Mouse (Mus musculus): ENCODE data around the gene Tnfrsf17. TPM values are rescaled to one million over a fixed set of nuclear protein-coding genes. Genes with fewer than 3 reads are reported as not detected.
"Not testable (repeated sequence)": the region's sequence is repeated elsewhere in the genome, so short reads cannot be mapped to it uniquely, and the experiment has no call there.

Tnfrsf17 gene
- total RNA-seq (2021), result under 1 TPM; 0.46 to 0.73 TPM
- long read RNA-seq, experiment 1, result 0 reads
- long read RNA-seq, experiment 2, result 0 reads

- no peak for DNase-seq (ENCODE audit: low spot score in 2 of 2)
Observed at GRCm38 (mm10) chr16:11313512-11313911, at the start of gene Tnfrsf17. Tnfrsf17 (plus strand) TSS chr16:11313812.

- no peak for DNase-seq (ENCODE audit: low spot score in 2 of 2)
Observed at GRCm38 (mm10) chr16:11266556-11266955, 47.1 kb upstream of the Tnfrsf17 start.

- DNase-seq (ENCODE audit: low spot score in 2 of 2), result no peak
Observed at GRCm38 (mm10) chr16:11269808-11270207, 43.8 kb upstream of the Tnfrsf17 start.

- no peak for DNase-seq (ENCODE audit: low spot score in 2 of 2)
Observed at GRCm38 (mm10) chr16:11270642-11271041, 43.0 kb upstream of the Tnfrsf17 start.

DNA sequence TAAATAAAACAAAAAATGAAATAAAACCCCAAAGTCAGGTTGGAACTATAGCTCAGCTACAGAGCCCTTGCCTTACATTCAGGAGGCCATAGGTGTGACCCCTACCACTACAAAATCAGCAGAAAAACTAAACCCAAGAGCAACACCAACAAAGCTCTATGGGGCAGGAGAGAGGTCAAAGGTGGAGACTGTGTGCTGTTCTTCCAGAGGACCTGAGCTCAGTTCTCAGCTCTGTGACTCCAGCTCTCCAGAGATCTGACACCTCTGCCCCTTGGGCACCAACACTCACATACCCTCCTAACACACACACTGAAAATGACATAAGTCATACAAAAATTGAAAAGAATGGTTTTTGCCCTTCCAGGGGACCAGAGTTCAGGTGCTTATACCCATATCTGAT is 42.5 kb upstream of the Tnfrsf17 start:
- no peak for DNase-seq (ENCODE audit: low spot score in 2 of 2)

DNA sequence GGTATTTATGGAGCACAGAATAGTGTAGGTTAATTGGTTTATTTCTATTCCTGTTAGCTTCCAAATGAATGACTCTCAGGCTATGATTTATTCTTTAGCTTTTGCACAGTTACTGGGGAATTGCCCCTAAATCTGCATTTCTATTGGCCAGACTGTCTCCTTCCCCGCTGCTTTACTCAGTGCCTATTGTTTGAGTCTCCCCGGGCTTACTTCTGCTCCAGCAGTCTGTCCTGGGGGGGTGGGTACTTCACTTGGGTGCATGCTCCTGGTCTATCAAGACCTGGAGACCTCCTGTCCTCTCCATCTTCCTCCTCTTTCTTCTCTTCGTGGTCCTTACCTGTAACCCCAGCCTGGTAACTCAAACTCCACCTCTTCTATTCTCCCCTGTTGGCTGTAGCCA is 36.7 kb upstream of the Tnfrsf17 start:
- no peak for DNase-seq (ENCODE audit: low spot score in 2 of 2)

- no peak for DNase-seq (ENCODE audit: low spot score in 2 of 2)
Observed at GRCm38 (mm10) chr16:11278778-11279177, 34.8 kb upstream of the Tnfrsf17 start.

DNA sequence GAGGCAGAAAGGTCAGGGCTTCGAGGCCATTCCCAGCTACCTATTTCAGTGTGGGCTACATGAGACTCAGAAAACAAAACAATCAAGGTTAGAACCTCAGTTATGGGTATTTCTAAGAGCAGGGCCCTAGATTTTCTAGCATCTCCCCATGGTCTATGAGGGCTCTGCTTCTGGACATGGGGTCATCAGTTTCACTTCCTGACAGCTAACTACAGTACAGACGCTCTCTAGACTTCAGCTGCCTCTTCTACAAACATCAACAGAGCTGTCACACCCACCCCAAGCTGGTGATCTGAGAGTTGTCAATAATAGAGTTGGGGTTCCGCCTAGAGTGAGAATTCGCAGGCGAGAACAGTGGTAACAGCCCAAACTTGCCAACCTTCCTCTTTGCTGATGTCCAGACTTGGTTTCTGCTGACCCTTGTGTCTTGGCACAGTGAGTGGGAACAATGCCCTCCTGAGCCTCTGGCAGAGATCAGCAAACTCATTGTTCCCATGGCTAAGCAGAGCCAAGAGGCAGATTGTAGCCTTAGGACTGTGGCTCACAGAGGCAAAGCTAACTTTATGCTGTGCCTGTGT is 30.9 kb upstream of the Tnfrsf17 start:
- DNase-seq (ENCODE audit: low spot score in 2 of 2), result peak in 1 of 2 experiments; percentile 1

DNA sequence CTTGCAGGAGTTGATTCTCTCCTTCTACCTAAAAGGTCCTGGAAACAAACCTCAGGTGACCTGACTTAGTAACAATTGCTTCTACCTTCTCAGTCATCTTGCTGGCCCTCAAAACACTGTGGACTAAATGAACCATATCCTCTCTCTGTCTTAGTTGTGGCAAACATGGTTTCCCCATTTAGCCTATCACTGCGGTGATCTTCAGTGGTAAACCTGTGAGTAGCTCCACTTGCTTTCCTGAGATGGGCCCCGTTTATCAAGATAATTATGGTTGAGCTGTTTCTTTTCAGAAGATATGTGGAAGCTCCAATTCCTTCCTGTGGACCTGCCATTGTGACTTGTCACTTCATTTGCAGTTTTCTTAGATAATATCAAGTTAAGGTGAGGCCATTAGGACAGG is 28.7 kb upstream of the Tnfrsf17 start:
- DNase-seq (ENCODE audit: low spot score in 2 of 2), result no peak

GRCm38 (mm10) chr16:11285949-11286348 is 27.7 kb upstream of the Tnfrsf17 start:
- no peak for DNase-seq (ENCODE audit: low spot score in 2 of 2)

- not testable (repeated sequence) for DNase-seq (ENCODE audit: low spot score in 2 of 2)
Observed at GRCm38 (mm10) chr16:11288873-11289272, 24.7 kb upstream of the Tnfrsf17 start.

DNA sequence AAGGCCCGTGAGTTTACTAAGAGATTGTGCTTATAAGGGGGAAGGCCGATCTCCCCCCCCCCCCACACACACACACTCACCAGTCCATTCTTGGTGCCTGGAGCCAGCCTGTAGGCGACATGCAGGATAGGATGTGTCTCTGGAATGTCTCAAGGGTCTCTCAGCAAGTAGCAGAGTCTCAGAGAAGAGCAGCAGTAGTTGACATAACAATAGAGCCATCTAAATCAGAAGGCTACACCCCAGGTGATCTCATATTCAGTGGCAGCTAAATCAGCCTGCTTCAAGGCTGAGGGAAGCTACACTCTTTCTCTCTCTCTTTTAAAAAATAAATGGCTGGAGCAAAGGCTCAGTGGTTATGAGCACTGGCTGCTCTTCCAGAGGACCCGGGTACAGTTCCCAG is 18.0 kb upstream of the Tnfrsf17 start:
- DNase-seq (ENCODE audit: low spot score in 2 of 2), result not testable (repeated sequence)

DNA sequence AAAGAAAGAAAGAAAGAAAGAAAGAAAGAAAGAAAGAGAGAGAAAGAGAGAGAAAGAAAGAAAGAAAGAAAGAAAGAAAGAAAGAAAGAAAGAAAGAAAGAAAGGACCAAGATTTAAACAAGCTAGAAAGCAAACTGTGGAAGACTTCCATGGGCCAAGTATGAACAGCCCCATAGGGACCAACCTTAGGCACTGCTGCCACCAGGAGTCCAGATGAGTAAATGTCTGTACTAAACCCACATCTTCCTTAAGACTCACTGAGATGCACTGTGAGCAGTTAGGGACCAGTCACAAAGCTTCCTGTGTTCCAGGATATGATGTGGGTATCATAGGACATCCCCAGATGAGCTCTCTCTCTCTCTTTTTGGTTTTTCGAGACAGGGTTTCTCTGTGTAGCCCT is 15.9 kb upstream of the Tnfrsf17 start:
- DNase-seq (ENCODE audit: low spot score in 2 of 2), result not testable (repeated sequence)

DNA sequence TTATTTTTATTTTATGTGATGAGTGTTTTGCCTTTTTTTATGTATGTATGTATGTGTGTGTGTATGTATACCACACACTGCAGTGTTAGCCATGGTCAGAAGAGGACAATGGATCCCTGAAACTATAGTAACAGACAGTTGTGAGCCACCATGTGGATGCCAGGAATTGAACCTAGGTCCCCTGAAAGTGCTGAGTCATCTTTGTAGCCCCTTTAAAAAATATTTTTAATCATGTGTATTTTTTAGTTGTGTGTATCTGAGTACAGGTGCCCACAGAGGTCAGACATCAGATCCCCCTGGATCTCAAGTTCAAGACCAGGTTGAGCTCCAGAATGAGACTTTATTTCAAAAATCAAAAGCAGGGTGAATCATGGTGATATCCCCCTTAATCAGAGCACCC is 9.9 kb upstream of the Tnfrsf17 start:
- no peak for DNase-seq (ENCODE audit: low spot score in 2 of 2)

- DNase-seq (ENCODE audit: low spot score in 2 of 2), result no peak
Observed at GRCm38 (mm10) chr16:11305531-11305930, 8.1 kb upstream of the Tnfrsf17 start.

GRCm38 (mm10) chr16:11315786-11316320 is 2.2 kb downstream of the Tnfrsf17 start:
- DNase-seq (ENCODE audit: low spot score in 2 of 2), result no peak

DNA sequence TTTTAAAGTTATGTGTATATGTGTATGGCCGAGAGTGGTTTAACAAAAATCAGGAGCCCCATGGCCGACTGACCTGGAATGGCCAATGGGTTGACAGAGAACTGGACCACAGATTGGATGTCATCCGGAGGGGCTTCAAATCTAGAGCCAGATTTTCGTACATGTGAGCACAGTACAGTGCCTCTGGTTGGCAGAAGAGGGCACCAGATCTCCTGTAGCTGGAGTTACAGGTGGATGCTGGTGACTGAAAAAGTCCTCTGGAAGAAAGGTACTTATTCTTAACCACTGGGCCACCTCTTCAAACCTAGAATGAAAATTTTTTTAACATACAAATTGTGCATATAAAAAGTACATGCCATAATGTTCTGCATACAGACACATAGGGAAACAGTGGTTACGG is 3.1 kb downstream of the Tnfrsf17 start:
- no peak for DNase-seq (ENCODE audit: low spot score in 2 of 2)

DNA sequence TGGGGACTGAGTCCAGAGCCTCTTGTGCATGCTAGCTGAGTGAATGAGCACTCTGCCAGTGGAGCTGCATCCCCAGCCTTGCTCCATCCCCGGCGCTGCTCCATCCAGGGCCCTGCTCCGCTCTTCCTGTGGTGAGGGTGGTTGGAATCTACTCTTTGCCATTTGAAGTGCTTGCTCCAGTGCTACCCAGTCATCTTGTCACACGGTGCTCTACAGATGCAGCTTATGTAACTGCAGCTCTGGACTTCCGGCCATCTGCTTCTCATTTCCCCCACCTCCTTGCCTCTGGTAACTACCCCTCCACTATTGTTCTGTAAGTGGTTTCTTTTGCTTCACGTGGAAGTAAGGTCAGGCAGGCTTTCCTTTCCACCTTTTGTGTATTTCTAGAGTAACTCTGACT is 3.7 kb downstream of the Tnfrsf17 start:
- no peak for DNase-seq (ENCODE audit: low spot score in 2 of 2)

GRCm38 (mm10) chr16:11322409-11323323 is 9.1 kb downstream of the Tnfrsf17 start, which contains the start of gene Snx29:
Snx29 (plus strand) TSS chr16:11322908.
- DNase-seq (ENCODE audit: low spot score in 2 of 2), result peak; percentile 99

DNA sequence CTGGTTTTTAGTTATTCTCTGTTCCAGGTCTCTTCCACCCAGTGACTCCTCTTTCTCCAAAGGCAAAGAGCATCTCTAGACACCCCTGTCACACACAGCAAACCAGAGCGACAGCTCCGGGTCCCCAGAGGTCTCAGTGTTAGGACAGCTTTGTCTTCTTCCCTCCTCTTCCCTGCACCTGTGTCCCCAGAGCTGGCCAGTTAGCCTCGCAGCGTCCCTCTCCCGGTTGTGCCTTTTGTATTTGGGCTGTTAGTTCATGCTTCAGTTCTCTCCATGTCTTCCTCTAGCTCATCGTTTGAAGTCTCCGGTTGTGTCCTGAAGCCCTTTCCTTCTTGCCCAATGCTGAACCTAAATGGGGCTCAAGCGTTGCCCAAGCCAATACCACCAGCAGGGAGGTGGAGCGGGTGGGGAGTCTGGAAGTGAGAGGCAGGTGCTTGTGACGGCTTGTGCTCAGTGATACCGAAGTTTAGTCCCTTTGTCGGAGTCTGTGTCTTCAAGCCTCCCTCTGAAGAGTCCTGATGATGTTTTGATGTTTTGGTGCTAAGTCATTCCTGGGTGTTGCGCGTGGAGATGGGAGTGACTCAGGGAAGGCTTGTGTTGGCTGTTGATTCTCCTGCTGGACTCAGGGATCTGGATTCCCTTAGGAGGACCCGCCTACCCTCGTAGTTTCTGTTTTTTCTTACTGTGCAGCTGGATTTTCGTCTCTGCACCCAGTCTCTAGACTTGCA is 9.9 kb downstream of the Tnfrsf17 start:
- peak; percentile 3 to 15 for DNase-seq (ENCODE audit: low spot score in 2 of 2)

GRCm38 (mm10) chr16:11330081-11330800 is 16.6 kb downstream of the Tnfrsf17 start:
- DNase-seq (ENCODE audit: low spot score in 2 of 2), result no peak
